Mouse (Mus musculus): ENCODE measurements around the gene Fam89b. TPM values are rescaled to one million over a fixed set of nuclear protein-coding genes. Genes with fewer than 3 reads are reported as not detected.

The Fam89b gene
- polyA plus RNA-seq, 1 experiment, result 33.5 TPM

DNA sequence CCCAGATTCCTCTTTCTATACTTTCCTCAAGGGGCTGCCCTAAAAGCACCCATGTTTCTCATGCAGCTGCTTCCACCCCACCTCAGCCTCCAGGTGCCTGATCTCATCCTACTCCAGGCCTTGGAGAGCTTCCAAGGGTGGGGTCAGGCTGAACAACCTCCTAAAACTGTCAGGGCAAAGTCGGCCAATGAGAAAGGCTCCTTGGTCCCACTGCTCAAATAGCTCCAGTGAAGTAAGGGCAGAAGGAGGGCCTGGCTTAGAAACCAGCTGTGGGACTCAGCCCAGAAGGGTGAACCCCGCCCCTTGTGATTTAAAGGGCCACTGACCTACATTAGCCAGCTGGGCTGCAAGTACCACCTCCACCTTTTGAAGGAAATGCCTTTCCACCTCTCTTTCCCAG lies 15.7 kb downstream of the Fam89b start:
- no peak overlapping the region for H3K4me3 ChIP-seq (replicated peaks; ENCODE audit: control insufficient read depth, low read depth, low read length)
- peak overlapping the region; percentile 2; the same call in 1 of the 2 replicates for H3K27ac ChIP-seq (ENCODE audit: control insufficient read depth, insufficient read depth, low read depth, low read length, poor library complexity)
- H3K4me1 ChIP-seq (ENCODE audit: control insufficient read depth, insufficient read depth, low read length), result peaks cover 14% of the 10 kb centered on the region
- no peak for TF ChIP-seq CTCF (IDR thresholded peaks at IDR 0.05; ENCODE audit: control insufficient read depth, insufficient read depth, low read length)
- TF ChIP-seq POLR2A (IDR thresholded peaks at IDR 0.05; ENCODE audit: borderline replicate concordance, control insufficient read depth, low read depth, low read length), result no peak
- WGBS, result 13% methylated on average over 2 of the region's 2 CpGs

DNA sequence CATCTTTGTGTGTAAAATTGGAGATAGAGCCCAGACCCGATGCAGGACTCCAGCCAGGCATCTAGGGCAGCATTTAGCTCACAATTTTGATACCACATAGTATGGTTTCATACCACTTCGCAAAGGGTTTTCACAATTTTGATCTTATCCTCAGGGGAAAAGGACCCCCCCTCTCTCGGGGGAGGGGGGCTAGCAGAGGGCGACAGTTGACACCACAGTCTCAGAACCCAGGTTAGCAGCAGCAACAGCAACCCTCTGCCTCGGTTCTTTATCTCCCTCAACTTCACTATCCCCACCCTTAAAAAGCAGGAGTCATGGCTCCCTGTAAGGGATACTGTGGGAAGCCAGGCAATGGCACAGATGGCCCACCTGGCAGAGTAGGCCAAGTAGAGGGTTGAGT lies 16.2 kb downstream of the Fam89b start:
- no peak for TF ChIP-seq POLR2A (IDR thresholded peaks at IDR 0.05; ENCODE audit: borderline replicate concordance, control insufficient read depth, low read depth, low read length)
- TF ChIP-seq CTCF (IDR thresholded peaks at IDR 0.05; ENCODE audit: control insufficient read depth, insufficient read depth, low read length), result no peak
- Histone ChIP-seq H3K4me3 (replicated peaks; ENCODE audit: control insufficient read depth, low read depth, low read length) (no peak overlapping the region), H3K27ac (ENCODE audit: control insufficient read depth, insufficient read depth, low read depth, low read length, poor library complexity) (no peak overlapping the region), H3K4me1 (ENCODE audit: control insufficient read depth, insufficient read depth, low read length) (peaks cover 14% of the 10 kb centered on the region)
- WGBS, result 57% methylated on average over 5 of the region's 5 CpGs

DNA sequence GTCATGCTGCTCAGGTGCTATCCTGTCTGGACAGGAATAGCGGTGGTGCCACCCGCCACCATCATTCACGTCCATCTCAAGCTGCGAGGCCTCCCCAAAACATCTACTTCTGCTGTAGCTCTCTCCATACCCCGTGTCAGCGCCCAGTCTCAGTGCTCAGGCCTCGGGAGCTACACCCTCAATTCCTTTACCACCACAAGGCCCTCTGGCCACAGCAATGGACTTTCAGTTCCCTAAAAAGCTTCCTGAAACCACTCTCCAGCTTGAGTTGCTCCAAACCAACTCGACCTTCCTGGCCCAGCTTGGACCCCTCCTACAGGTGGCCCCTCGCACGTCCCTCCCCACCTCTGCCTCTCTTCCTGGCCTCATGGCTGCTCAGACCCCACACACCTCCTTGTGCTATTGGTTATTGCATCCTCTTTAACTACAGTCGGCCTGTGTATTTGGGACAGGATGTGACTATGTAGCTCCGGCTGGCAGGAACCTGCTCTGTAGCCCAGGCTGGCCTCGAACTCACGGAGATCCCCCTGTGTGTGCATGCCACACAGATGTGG lies 17.5 kb downstream of the Fam89b start:
- WGBS, result 46% methylated on average over 14 of the region's 14 CpGs
- peaks cover 14% of the 10 kb centered on the region for H3K4me1 ChIP-seq (ENCODE audit: control insufficient read depth, insufficient read depth, low read length)
- H3K4me3 ChIP-seq (replicated peaks; ENCODE audit: control insufficient read depth, low read depth, low read length), result no peak overlapping the region
- peak; percentile 14; the same call in 1 of the 2 replicates for TF ChIP-seq POLR2A (IDR thresholded peaks at IDR 0.05; ENCODE audit: borderline replicate concordance, control insufficient read depth, low read depth, low read length)
- TF ChIP-seq CTCF (IDR thresholded peaks at IDR 0.05; ENCODE audit: control insufficient read depth, insufficient read depth, low read length), result no peak
- H3K27ac ChIP-seq (ENCODE audit: control insufficient read depth, insufficient read depth, low read depth, low read length, poor library complexity), result peak overlapping the region; percentile 47

DNA sequence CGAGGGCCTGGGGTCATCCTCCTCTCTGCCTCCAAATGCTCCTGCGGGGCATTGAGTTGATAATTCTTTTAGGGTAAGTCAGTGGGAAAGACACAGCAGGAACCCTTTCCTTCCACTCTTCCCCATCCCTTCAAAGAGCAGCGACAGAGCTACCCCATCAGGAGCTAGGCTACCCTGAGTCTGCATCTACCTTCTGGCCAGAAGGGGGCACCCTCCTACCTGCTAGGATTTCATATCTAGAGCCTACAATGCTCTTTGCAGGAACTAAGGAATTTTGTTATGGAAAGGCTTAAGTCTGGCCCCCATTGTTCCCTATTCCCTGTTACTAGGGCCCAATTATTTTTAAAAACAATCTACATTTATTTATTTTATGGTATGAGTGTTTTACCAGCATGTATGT lies 18.2 kb downstream of the Fam89b start:
- H3K4me1 ChIP-seq (ENCODE audit: control insufficient read depth, insufficient read depth, low read length), result peaks cover 12% of the 10 kb centered on the region
- 42% methylated on average over 3 of the region's 3 CpGs for WGBS
- TF ChIP-seq CTCF (IDR thresholded peaks at IDR 0.05; ENCODE audit: control insufficient read depth, insufficient read depth, low read length) (peak; percentile 81), POLR2A (IDR thresholded peaks at IDR 0.05; ENCODE audit: borderline replicate concordance, control insufficient read depth, low read depth, low read length) (no peak)
- H3K4me3 ChIP-seq (replicated peaks; ENCODE audit: control insufficient read depth, low read depth, low read length), result no peak overlapping the region
- H3K27ac ChIP-seq (ENCODE audit: control insufficient read depth, insufficient read depth, low read depth, low read length, poor library complexity), result no peak overlapping the region

DNA sequence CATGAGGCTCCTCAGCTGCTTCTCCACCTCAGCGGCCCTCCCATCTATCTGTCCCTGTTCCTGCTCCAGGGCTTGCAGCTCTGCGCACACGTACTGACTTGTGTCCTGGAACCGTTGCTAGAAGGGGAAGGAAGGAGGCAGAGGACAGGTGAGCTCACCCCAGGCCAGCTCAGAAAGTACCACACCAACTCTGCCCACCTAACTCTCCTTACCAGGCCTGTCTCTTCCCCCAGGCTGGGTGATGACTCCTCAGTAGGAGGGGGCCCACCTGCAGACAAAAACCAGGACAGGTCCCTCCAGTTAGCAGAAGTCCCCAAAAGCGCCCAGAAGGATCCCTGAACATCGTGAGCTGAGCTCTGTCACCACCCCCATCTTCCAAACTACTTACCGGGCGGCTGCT lies 18.9 kb downstream of the Fam89b start:
- H3K4me1 ChIP-seq (ENCODE audit: control insufficient read depth, insufficient read depth, low read length), result peaks cover 12% of the 10 kb centered on the region
- no peak overlapping the region; the same call in 1 of the 2 replicates for H3K27ac ChIP-seq (ENCODE audit: control insufficient read depth, insufficient read depth, low read depth, low read length, poor library complexity)
- 92% methylated on average over 8 of the region's 8 CpGs for WGBS
- TF ChIP-seq CTCF (IDR thresholded peaks at IDR 0.05; ENCODE audit: control insufficient read depth, insufficient read depth, low read length) (no peak), POLR2A (IDR thresholded peaks at IDR 0.05; ENCODE audit: borderline replicate concordance, control insufficient read depth, low read depth, low read length) (no peak)
- no peak overlapping the region for H3K4me3 ChIP-seq (replicated peaks; ENCODE audit: control insufficient read depth, low read depth, low read length)

DNA sequence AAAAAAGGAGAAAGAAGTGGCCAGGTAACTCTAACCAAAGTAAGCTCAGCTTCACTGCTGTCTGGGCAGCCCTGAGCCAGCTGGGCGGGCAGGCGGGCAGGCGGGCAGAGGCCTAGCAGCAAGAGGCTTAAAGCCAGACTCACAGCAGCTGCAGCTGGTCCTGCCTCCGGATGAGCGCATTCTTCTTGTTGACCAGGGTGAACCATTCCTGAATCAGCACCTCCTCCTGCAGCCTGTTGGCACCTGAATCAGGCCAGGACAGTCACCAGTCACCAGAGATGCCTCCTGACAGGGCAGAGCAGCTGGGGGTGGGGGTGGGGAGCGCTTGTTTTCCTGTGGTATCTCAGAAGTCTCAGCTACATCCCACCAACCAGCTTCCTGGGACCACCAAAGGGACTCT lies 19.4 kb downstream of the Fam89b start:
- Histone ChIP-seq H3K27ac (ENCODE audit: control insufficient read depth, insufficient read depth, low read depth, low read length, poor library complexity) (no peak overlapping the region), H3K4me3 (replicated peaks; ENCODE audit: control insufficient read depth, low read depth, low read length) (no peak overlapping the region), H3K4me1 (ENCODE audit: control insufficient read depth, insufficient read depth, low read length) (peaks cover 14% of the 10 kb centered on the region)
- TF ChIP-seq POLR2A (IDR thresholded peaks at IDR 0.05; ENCODE audit: borderline replicate concordance, control insufficient read depth, low read depth, low read length) (no peak), CTCF (IDR thresholded peaks at IDR 0.05; ENCODE audit: control insufficient read depth, insufficient read depth, low read length) (no peak)
- 94% methylated on average over 6 of the region's 6 CpGs for WGBS

DNA sequence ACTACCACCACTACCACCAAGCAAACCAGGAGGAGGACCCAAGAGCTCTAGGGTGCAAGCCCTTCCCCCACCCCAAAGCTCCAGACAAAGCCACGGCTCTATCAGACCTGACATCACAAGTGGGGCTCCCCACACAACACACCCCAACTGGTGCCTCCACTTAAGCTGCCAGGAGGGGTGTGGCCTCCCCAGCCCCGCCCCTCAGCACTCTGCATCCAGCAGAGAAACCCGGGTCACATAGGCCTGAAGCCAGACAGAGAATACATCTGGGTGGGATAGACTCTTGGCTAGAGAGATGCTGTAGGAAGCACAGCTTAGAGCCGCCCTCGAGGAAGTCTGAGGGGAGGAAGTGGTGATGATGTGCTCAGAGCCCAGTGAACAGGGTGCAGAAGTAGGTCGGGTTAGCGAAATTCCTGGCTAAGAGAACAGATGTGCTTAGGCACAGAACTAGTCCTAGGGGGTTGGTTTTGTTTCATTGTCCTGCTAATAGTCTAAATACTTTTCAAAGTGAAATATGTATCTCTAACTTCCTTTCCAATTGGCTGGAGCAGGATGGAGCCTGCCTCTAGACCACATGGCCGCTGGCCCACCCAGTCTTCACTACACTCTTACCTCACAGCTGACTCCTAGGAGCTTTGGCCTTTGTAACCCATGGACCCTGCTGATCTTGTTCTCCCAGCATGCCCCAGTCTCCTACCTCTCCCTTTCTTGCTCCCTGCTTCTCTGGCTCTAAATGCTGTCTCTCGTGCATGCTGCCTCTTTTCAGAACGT lies 24.5 kb downstream of the Fam89b start:
- 29% methylated on average over 10 of the region's 10 CpGs for WGBS
- H3K4me3 ChIP-seq (replicated peaks; ENCODE audit: control insufficient read depth, low read depth, low read length), result no peak overlapping the region
- H3K27ac ChIP-seq (ENCODE audit: control insufficient read depth, insufficient read depth, low read depth, low read length, poor library complexity), result peak overlapping the region; percentile 37

DNA sequence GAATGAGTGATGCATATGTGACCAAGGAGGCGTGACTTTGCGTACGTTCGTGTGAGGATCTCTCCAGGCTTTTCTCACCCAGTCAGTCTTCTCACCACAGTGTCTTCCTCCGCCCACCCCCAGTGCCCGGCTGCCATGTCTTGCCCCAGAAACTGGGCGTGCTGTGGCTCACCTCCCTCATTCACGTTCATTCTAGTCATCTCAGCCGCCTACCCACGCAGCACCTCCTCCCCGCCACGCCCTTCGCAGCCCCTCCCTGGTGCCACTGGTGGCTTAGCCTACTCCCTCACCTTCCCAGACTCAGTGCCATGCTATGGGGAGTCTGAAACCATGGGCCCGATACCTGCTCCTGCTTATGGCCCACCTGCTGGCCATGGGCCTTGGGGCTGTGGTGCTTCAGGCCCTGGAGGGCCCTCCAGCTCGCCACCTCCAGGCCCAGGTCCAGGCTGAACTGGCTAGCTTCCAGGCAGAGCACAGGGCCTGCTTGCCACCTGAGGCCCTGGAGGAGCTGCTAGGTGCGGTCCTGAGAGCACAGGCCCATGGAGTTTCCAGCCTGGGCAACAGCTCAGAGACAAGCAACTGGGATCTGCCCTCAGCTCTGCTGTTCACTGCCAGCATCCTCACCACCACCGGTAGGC lies 25.2 kb downstream of the Fam89b start, which contains the start of gene Kcnk7:
TSS of gene Kcnk7 (plus strand) at position 205 of the 638 bp plus-strand sequence.
- H3K4me1 ChIP-seq (ENCODE audit: control insufficient read depth, insufficient read depth, low read length), result peaks cover 6% of the 10 kb centered on the region
- no peak within 1 kb of the TSS for H3K4me3 ChIP-seq (replicated peaks; ENCODE audit: control insufficient read depth, low read depth, low read length)

More for the DNA sequence above, 24.5 kb downstream of the Fam89b start:
- TF ChIP-seq CTCF (IDR thresholded peaks at IDR 0.05; ENCODE audit: control insufficient read depth, insufficient read depth, low read length) (no peak), POLR2A (IDR thresholded peaks at IDR 0.05; ENCODE audit: borderline replicate concordance, control insufficient read depth, low read depth, low read length) (no peak)
- H3K4me1 ChIP-seq (ENCODE audit: control insufficient read depth, insufficient read depth, low read length), result peaks cover 6% of the 10 kb centered on the region

More for the DNA sequence above, 25.2 kb downstream of the Fam89b start, which contains the start of gene Kcnk7:
- WGBS, result 66% methylated on average over 17 of the region's 17 CpGs
- TF ChIP-seq CTCF (IDR thresholded peaks at IDR 0.05; ENCODE audit: control insufficient read depth, insufficient read depth, low read length), result no peak
- no peak for TF ChIP-seq POLR2A (IDR thresholded peaks at IDR 0.05; ENCODE audit: borderline replicate concordance, control insufficient read depth, low read depth, low read length)
- H3K27ac ChIP-seq (ENCODE audit: control insufficient read depth, insufficient read depth, low read depth, low read length, poor library complexity), result peak within 1 kb of the TSS; percentile 37

Data from bone marrow, adult 2 months (tissue).